Mouse (Mus musculus) embryonic facial prominence, embryonic 13.5 days (tissue): ENCODE results near the gene Ccser2. TPM values are rescaled to one million over a fixed set of nuclear protein-coding genes. Genes with fewer than 3 reads are reported as not detected.

ENCODE experiments used
- ATAC-seq: fragments of 200-750 bp; cut with Nextera tagmentation; 2 replicates; pipeline ENCODE4 v1.8.0; 2017; ENCODE audit warnings: low read depth; ENCODE audit not compliant: insufficient number of reproducible peaks, insufficient read depth, low FRiP score, low TSS enrichment
- H3K27ac ChIP-seq: fragments of 300-500 bp; sonication (generic); 2 replicates; pipeline ENCODE4 v1.5.1; 2015; ENCODE audit warnings: moderate library complexity, mild to moderate bottlenecking, inconsistent platforms
- H3K27me3 ChIP-seq: fragments of 300-500 bp; sonication (generic); 2 replicates; pipeline ENCODE4 v1.6.1; 2015; ENCODE audit warnings: mild to moderate bottlenecking, inconsistent platforms
- H3K36me3 ChIP-seq: fragments of 300-500 bp; sonication (generic); 2 replicates; pipeline ENCODE4 v1.6.1; 2015; ENCODE audit warnings: mild to moderate bottlenecking, inconsistent platforms
- H3K4me1 ChIP-seq: fragments of 300-500 bp; sonication (generic); 2 replicates; pipeline ENCODE4 v1.6.1; 2015; ENCODE audit warnings: inconsistent platforms
- H3K4me2 ChIP-seq: fragments of 300-500 bp; sonication (generic); 2 replicates; pipeline ENCODE4 v1.6.1; 2015; ENCODE audit warnings: moderate library complexity, mild to moderate bottlenecking, inconsistent platforms
- H3K4me3 ChIP-seq: fragments of 300-500 bp; sonication (generic); 2 replicates; pipeline ENCODE4 v1.5.1; 2015; ENCODE audit warnings: mild to moderate bottlenecking, inconsistent platforms
- H3K9ac ChIP-seq: fragments of 300-500 bp; sonication (generic); 2 replicates; pipeline ENCODE4 v1.6.1; 2015; ENCODE audit warnings: mild to moderate bottlenecking, inconsistent platforms
- H3K9me3 ChIP-seq: fragments of 300-500 bp; sonication (generic); 2 replicates; pipeline ENCODE4 v1.6.1; 2016; ENCODE audit warnings: inconsistent platforms
- WGBS: fragments of 180-500 bp; shearing (Covaris S2); methylation state at CpG from one replicate; pipeline ENCODE4 v1.1.7; 2015; ENCODE audit warnings: mixed read lengths; 5-methylcytosine and 5-hydroxymethylcytosine counted together
- polyA plus RNA-seq: library from polyadenylated mRNA; unstranded; fragments of >200 nt; fragmentation: Nextera tagmentation; extraction: Ambion mirVana; gene quantifications from 2 replicates; pipeline ENCODE4 v1.2.1, GENCODE M21; 2015

The Ccser2 gene
- polyA plus RNA-seq, 1 experiment from 2014 or later, result 45.1 TPM

GRCm38 (mm10) chr14:36862387-36862786, 106.2 kb downstream of the Ccser2 start:
- Histone ChIP-seq H3K27me3 (no peaks in the 10 kb centered on the region), H3K4me1 (no peaks in the 10 kb centered on the region), H3K4me2 (no peak overlapping the region), H3K4me3 (no peak overlapping the region), H3K9me3 (no peaks in the 10 kb centered on the region), H3K36me3 (no peaks in the 10 kb centered on the region), H3K27ac (no peak overlapping the region), H3K9ac (no peak overlapping the region)
- ATAC-seq, result peak; percentile 57; the same call in 1 of the 2 replicates
- WGBS, result 21% methylated on average over 7 of the region's 7 CpGs

DNA sequence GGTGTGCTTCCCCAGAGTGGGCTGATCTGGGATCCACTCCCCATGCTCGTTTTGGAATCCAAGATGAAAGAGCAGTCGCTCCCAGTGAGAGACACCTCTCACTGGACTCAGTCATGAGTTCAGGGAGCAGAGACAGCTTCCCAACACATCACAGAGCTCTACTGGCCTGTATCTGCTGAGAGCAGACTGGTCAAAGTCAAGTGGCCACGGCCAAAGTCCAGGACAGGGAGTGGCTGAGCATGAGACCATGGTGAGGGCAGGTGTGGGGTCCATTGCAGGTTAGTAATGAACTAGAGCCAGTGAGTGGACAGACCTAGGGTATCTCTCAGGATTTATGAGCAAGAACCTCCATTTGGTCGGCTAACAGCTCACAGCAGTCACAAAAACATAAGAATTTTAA, 109.6 kb downstream of the Ccser2 start:
- Histone ChIP-seq H3K9ac (no peak overlapping the region), H3K36me3 (no peaks in the 10 kb centered on the region), H3K4me3 (no peak overlapping the region), H3K9me3 (no peaks in the 10 kb centered on the region), H3K27ac (no peak overlapping the region), H3K27me3 (no peaks in the 10 kb centered on the region), H3K4me2 (no peak overlapping the region), H3K4me1 (no peaks in the 10 kb centered on the region)
- 71% methylated on average over 4 of the region's 4 CpGs for WGBS
- ATAC-seq, result no peak

GRCm38 (mm10) chr14:36852972-36853371, 115.6 kb downstream of the Ccser2 start:
- H3K27me3 ChIP-seq, result no peaks in the 10 kb centered on the region
- no peaks in the 10 kb centered on the region for H3K36me3 ChIP-seq
- no peak overlapping the region for H3K9ac ChIP-seq
- no peaks in the 10 kb centered on the region for H3K4me1 ChIP-seq
- H3K27ac ChIP-seq, result no peak overlapping the region
- 69% methylated on average over 4 of the region's 4 CpGs for WGBS
- ATAC-seq, result no peak
- no peaks in the 10 kb centered on the region for H3K9me3 ChIP-seq
- no peak overlapping the region for H3K4me2 ChIP-seq
- no peak overlapping the region for H3K4me3 ChIP-seq

- no peak overlapping the region for H3K4me3 ChIP-seq
- no peaks in the 10 kb centered on the region for H3K4me1 ChIP-seq
- no peaks in the 10 kb centered on the region for H3K36me3 ChIP-seq
- ATAC-seq, result no peak
- no peak overlapping the region for H3K4me2 ChIP-seq
- H3K27me3 ChIP-seq, result no peaks in the 10 kb centered on the region
- no peak overlapping the region for H3K9ac ChIP-seq
- H3K9me3 ChIP-seq, result no peaks in the 10 kb centered on the region
- 20% methylated on average over 1 of the region's 1 CpGs for WGBS
- no peak overlapping the region for H3K27ac ChIP-seq
Observed at GRCm38 (mm10) chr14:36848860-36849259, 119.7 kb downstream of the Ccser2 start.

Other genes starting within 250 kb of the Ccser2 start
- 0.13 TPM in 1 of 2 replicates, not detected in the other for gene Rgr, start 80.2 kb upstream of the Ccser2 start, polyA plus RNA-seq
- gene Lrit1, start 86.1 kb upstream of the Ccser2 start, polyA plus RNA-seq, result not detected in 2 replicates
- not detected in 2 replicates for gene Lrit2, start 99.2 kb upstream of the Ccser2 start, polyA plus RNA-seq
- gene Cdhr1, start 129.6 kb upstream of the Ccser2 start, polyA plus RNA-seq, result 0.60 and 1.3 TPM in 2 replicates
- 2.5 and 3.2 TPM in 2 replicates for gene 2610528A11Rik, start 145.2 kb upstream of the Ccser2 start, polyA plus RNA-seq
- 177 and 183 TPM in 2 replicates for gene Ghitm, start 166.5 kb upstream of the Ccser2 start, polyA plus RNA-seq